Mouse (Mus musculus): ENCODE data around the gene Olfr681. TPM values are rescaled to one million over a fixed set of nuclear protein-coding genes. Genes with fewer than 3 reads are reported as not detected.
"Not testable (repeated sequence)": the region's sequence is repeated elsewhere in the genome, so short reads cannot be mapped to it uniquely, and the experiment has no call there.

The Olfr681 gene
- total RNA-seq (2015; ENCODE audit: low replicate concordance) (not detected in 2 replicates), total RNA-seq (2017; ENCODE audit: low replicate concordance) (not detected in 2 replicates)

DNA sequence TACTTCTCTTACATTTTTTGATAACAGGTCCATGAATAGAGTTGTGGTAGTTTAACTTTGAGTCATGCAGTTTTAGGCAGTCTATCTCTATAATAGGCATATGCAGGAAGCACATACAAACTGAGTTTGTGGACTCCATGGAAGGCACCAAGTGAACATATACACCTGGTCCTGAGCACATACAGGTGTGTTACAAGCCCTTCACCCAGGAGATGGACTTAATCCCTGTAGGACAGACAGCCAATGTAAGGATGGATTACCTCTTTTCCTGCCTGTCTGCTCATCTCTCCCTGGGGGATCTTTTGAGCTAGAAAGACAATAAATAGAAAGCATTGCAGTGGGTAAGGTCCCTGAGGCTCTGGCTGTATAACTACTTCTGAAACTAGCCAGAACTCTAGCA lies at the start of gene Olfr681:
TSS of gene Olfr681 (plus strand) at position 301 of the 400 bp plus-strand sequence.
- ATAC-seq (replicated peaks; ENCODE audit: low FRiP score, poor library complexity, severe bottlenecking) = no peak

DNA sequence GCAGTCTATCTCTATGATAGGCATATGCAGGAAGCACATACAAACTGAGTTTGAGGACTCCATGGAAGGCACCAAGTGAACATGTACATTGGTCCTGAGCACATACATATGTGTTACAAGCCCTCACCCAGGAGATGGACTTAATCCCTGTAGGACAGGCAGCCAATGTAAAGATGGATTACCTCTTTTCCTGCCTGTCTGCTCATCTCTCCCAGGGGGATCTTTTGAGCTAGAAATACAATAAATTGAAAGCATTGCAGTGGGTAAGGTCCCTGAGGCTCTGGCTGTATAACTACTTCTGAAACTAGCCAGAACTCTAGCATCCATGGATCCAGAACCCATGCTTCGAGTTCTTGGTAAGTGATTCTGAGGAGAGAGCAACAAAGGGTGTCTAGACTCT lies 35.7 kb upstream of the Olfr681 start, which contains the start of gene Olfr679:
TSS of gene Olfr679 (plus strand) at position 301 of the 400 bp plus-strand sequence.
- no peak for ATAC-seq (replicated peaks; ENCODE audit: low FRiP score, poor library complexity, severe bottlenecking)

GRCm38 (mm10) chr7:105092717-105093116 lies 23.9 kb upstream of the Olfr681 start, which contains the start of gene Olfr680-ps1:
Gene Olfr680-ps1 (minus strand): TSS chr7:105092817.
- not testable (repeated sequence) for ATAC-seq (replicated peaks; ENCODE audit: low FRiP score, poor library complexity, severe bottlenecking)

DNA sequence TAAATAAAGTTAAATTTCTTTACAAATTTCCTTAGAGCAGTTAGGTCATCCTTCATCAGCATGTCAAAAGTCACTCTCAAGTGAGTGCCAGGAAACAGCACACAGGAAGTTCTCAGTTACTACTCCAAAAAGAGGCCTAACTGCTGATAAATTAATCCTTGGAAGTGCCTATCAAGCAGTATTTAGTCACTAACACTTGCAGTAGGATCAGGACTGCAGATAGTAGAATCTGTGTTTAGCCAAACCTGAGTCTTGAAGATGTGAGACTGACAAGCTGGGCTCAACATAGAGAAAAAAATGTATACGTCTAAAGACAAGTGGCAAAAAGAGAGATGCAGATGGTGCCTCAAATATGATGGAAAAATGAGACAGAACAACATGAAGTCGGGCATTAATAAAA lies 24.6 kb downstream of the Olfr681 start:
- no peak for ATAC-seq (replicated peaks; ENCODE audit: low FRiP score, poor library complexity, severe bottlenecking)

DNA sequence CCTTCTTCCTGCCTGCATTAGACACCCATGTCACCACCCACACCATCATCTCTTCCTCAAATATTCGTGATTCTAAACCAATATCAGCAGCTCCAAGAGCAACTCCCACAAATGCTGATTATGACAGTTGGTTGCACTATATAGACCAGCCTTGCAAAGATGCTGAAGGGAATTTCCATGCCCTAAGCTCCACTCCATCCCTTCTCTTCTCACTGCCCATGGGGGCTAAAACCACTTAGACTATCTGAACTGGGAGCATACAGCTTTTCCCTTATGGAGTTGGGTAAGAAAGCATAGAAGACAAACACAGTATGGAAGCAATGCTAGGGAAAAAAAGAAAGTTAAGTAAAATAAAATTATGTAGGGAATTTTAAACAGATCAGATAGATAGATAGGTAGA lies 30.3 kb downstream of the Olfr681 start, which contains the start of gene Olfr683:
TSS of gene Olfr683 (minus strand) at position 101 of the 400 bp plus-strand sequence.
- ATAC-seq (replicated peaks; ENCODE audit: low FRiP score, poor library complexity, severe bottlenecking) = no peak

GRCm38 (mm10) chr7:105163553-105163952 lies 46.9 kb downstream of the Olfr681 start, which contains the start of gene Olfr684:
Gene Olfr684 (minus strand): TSS chr7:105163653.
- ATAC-seq (replicated peaks; ENCODE audit: low FRiP score, poor library complexity, severe bottlenecking) = no peak

DNA sequence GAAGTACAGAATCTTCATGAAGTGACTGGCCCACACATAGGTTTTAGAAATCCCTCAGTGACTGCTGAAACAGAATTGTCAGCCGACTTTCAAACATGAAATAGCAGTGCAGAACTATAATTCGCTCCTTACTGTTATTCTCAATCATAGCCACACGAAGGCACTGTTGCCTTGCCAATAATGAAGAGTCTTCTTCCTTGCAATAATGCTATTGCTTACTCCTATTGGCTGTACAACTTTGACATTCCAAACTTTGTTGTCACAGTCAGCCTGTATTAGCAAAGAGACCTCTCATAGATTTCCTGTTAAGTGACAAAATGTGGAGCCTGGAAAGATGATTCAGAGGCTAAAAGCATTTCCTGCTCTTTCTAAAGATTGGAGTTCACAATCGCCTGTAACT lies 54.1 kb downstream of the Olfr681 start:
- no peak for ATAC-seq (replicated peaks; ENCODE audit: low FRiP score, poor library complexity, severe bottlenecking)

Other genes with a start within 250 kb of the Olfr681 start
- gene Olfr665, start 238.8 kb upstream of the Olfr681 start, total RNA-seq (2015; ENCODE audit: low replicate concordance) = not detected in 2 replicates
- not detected in 2 replicates for gene Olfr665, start 238.8 kb upstream of the Olfr681 start, total RNA-seq (2017; ENCODE audit: low replicate concordance)
- not detected in 2 replicates for gene Olfr666, start 220.9 kb upstream of the Olfr681 start, total RNA-seq (2015; ENCODE audit: low replicate concordance)
- gene Olfr666, start 220.9 kb upstream of the Olfr681 start, total RNA-seq (2017; ENCODE audit: low replicate concordance) = not detected in 2 replicates
- not detected in 2 replicates for gene Olfr667, start 195.4 kb upstream of the Olfr681 start, total RNA-seq (2015; ENCODE audit: low replicate concordance)
- not detected in 2 replicates for gene Olfr667, start 195.4 kb upstream of the Olfr681 start, total RNA-seq (2017; ENCODE audit: low replicate concordance)
- gene Olfr668, start 188.8 kb upstream of the Olfr681 start, total RNA-seq (2015; ENCODE audit: low replicate concordance) = not detected in 2 replicates
- not detected in 2 replicates for gene Olfr668, start 188.8 kb upstream of the Olfr681 start, total RNA-seq (2017; ENCODE audit: low replicate concordance)
- not detected in 2 replicates for gene Olfr669, start 182.6 kb upstream of the Olfr681 start, total RNA-seq (2015; ENCODE audit: low replicate concordance)
- not detected in 2 replicates for gene Olfr669, start 182.6 kb upstream of the Olfr681 start, total RNA-seq (2017; ENCODE audit: low replicate concordance)
- gene Olfr670, start 154.2 kb upstream of the Olfr681 start, total RNA-seq (2015; ENCODE audit: low replicate concordance) = not detected in 2 replicates
- not detected in 2 replicates for gene Olfr670, start 154.2 kb upstream of the Olfr681 start, total RNA-seq (2017; ENCODE audit: low replicate concordance)
- not detected in 2 replicates for gene Olfr671, start 137.7 kb upstream of the Olfr681 start, total RNA-seq (2015; ENCODE audit: low replicate concordance)
- not detected in 2 replicates for gene Olfr671, start 137.7 kb upstream of the Olfr681 start, total RNA-seq (2017; ENCODE audit: low replicate concordance)
- gene Olfr672, start 114.8 kb upstream of the Olfr681 start, total RNA-seq (2015; ENCODE audit: low replicate concordance) = not detected in 2 replicates
- gene Olfr672, start 114.8 kb upstream of the Olfr681 start, total RNA-seq (2017; ENCODE audit: low replicate concordance) = not detected in 2 replicates
- gene Olfr675, start 88.4 kb upstream of the Olfr681 start, total RNA-seq (2015; ENCODE audit: low replicate concordance) = not detected in 2 replicates
- not detected in 2 replicates for gene Olfr675, start 88.4 kb upstream of the Olfr681 start, total RNA-seq (2017; ENCODE audit: low replicate concordance)
- not detected in 2 replicates for gene Olfr676, start 84.1 kb upstream of the Olfr681 start, total RNA-seq (2015; ENCODE audit: low replicate concordance)
- not detected in 2 replicates for gene Olfr676, start 84.1 kb upstream of the Olfr681 start, total RNA-seq (2017; ENCODE audit: low replicate concordance)
- not detected in 2 replicates for gene Olfr677, start 65.5 kb upstream of the Olfr681 start, total RNA-seq (2015; ENCODE audit: low replicate concordance)
- gene Olfr677, start 65.5 kb upstream of the Olfr681 start, total RNA-seq (2017; ENCODE audit: low replicate concordance) = not detected in 2 replicates
- not detected in 2 replicates for gene Olfr678, start 52.4 kb upstream of the Olfr681 start, total RNA-seq (2015; ENCODE audit: low replicate concordance)
- not detected in 2 replicates for gene Olfr678, start 52.4 kb upstream of the Olfr681 start, total RNA-seq (2017; ENCODE audit: low replicate concordance)
- not detected in 2 replicates for gene Olfr679, start 35.6 kb upstream of the Olfr681 start, total RNA-seq (2015; ENCODE audit: low replicate concordance)
- not detected in 2 replicates for gene Olfr679, start 35.6 kb upstream of the Olfr681 start, total RNA-seq (2017; ENCODE audit: low replicate concordance)
- gene Olfr680-ps1, start 24.0 kb upstream of the Olfr681 start, total RNA-seq (2015; ENCODE audit: low replicate concordance) = not detected in 2 replicates
- not detected in 2 replicates for gene Olfr680-ps1, start 24.0 kb upstream of the Olfr681 start, total RNA-seq (2017; ENCODE audit: low replicate concordance)
- gene Olfr683, start 30.2 kb downstream of the Olfr681 start, total RNA-seq (2015; ENCODE audit: low replicate concordance) = not detected in 2 replicates
- not detected in 2 replicates for gene Olfr683, start 30.2 kb downstream of the Olfr681 start, total RNA-seq (2017; ENCODE audit: low replicate concordance)
- not detected in 2 replicates for gene Olfr684, start 46.8 kb downstream of the Olfr681 start, total RNA-seq (2015; ENCODE audit: low replicate concordance)
- gene Olfr684, start 46.8 kb downstream of the Olfr681 start, total RNA-seq (2017; ENCODE audit: low replicate concordance) = 0.09 TPM in 1 of 2 replicates, not detected in the other
- not detected in 2 replicates for gene Olfr685, start 69.2 kb downstream of the Olfr681 start, total RNA-seq (2015; ENCODE audit: low replicate concordance)
- gene Olfr685, start 69.2 kb downstream of the Olfr681 start, total RNA-seq (2017; ENCODE audit: low replicate concordance) = not detected in 2 replicates
- not detected in 2 replicates for gene Olfr686, start 90.6 kb downstream of the Olfr681 start, total RNA-seq (2015; ENCODE audit: low replicate concordance)
- not detected in 2 replicates for gene Olfr686, start 90.6 kb downstream of the Olfr681 start, total RNA-seq (2017; ENCODE audit: low replicate concordance)
- not detected in 2 replicates for gene Olfr688, start 171.3 kb downstream of the Olfr681 start, total RNA-seq (2015; ENCODE audit: low replicate concordance)
- not detected in 2 replicates for gene Olfr688, start 171.3 kb downstream of the Olfr681 start, total RNA-seq (2017; ENCODE audit: low replicate concordance)
- not detected in 2 replicates for gene Olfr689, start 194.3 kb downstream of the Olfr681 start, total RNA-seq (2015; ENCODE audit: low replicate concordance)
- not detected in 2 replicates for gene Olfr689, start 194.3 kb downstream of the Olfr681 start, total RNA-seq (2017; ENCODE audit: low replicate concordance)
- not detected in 2 replicates for gene Olfr690, start 217.3 kb downstream of the Olfr681 start, total RNA-seq (2015; ENCODE audit: low replicate concordance)
- gene Olfr690, start 217.3 kb downstream of the Olfr681 start, total RNA-seq (2017; ENCODE audit: low replicate concordance) = not detected in 2 replicates
- gene Olfr691, start 225.4 kb downstream of the Olfr681 start, total RNA-seq (2015; ENCODE audit: low replicate concordance) = not detected in 2 replicates
- not detected in 2 replicates for gene Olfr691, start 225.4 kb downstream of the Olfr681 start, total RNA-seq (2017; ENCODE audit: low replicate concordance)